10 mouse cellular contexts compared by ENCODE assay signal in the genomic region with DNA sequence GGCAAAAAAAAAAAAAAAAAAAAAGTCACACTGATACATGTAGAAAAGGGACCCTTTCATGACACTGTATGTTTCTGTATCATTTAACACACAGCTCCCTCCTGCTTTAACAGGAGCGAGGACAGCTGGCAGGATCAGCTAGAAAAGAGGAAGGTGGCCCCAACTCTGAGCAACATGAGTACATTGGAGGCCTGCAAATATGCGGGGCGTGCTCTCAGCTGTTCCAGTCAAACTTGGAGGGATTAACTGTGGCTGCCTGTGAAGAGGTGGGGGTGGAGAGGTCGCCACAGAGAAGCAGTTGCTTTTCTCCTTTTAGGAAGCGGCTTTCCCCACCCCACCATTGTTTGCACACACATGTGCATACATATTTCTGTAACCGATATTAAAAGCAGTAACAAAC.
A peak's percentile ranks its signal among the peaks of the same experiment; 100 is the strongest.
DNase-seq lines count a peak whose midpoint lies in the region; ATAC-seq and TF ChIP-seq lines count a peak whose summit lies in the region.
"Had no signal": no experiment of that assay in that cellular context is flagged by ENCODE, and none has a peak within 500 bp of the region (broad histone marks: within the 10 kb centered on the region; RNA-seq: fewer than 3 reads in every experiment).

No protein-coding gene starts in this region.

- no peak overlapping the region for H3K9ac ChIP-seq in kidney, postnatal 0 days (ENCODE audit: low read depth, low read length)
- no peak overlapping the region for H3K9ac ChIP-seq in embryonic facial prominence, embryonic 12.5 days
- no peak overlapping the region for H3K9ac ChIP-seq in limb, embryonic 13.5 days
- no peak overlapping the region for H3K9ac ChIP-seq in neural tube, embryonic 15.5 days (replicated peaks)

- ATAC-seq in kidney, postnatal 0 days (replicated peaks; ENCODE audit: low FRiP score, low read depth) = no peak
- ATAC-seq in embryonic facial prominence, embryonic 12.5 days (ENCODE audit: insufficient number of reproducible peaks, insufficient read depth, low FRiP score, low TSS enrichment) = peak; percentile 56; the same call in 1 of the 2 replicates
- peak; percentile 90 for ATAC-seq in limb, embryonic 13.5 days (ENCODE audit: low FRiP score, low read depth)
- no peak for ATAC-seq in neural tube, embryonic 15.5 days (ENCODE audit: low FRiP score)

- no peak overlapping the region for H3K4me3 ChIP-seq in kidney, postnatal 0 days (replicated peaks; ENCODE audit: low read depth, low read length)
- no peak overlapping the region for H3K4me3 ChIP-seq in embryonic facial prominence, embryonic 12.5 days
- H3K4me3 ChIP-seq in limb, embryonic 13.5 days = no peak overlapping the region
- no peak overlapping the region for H3K4me3 ChIP-seq in neural tube, embryonic 15.5 days (replicated peaks)

- peaks cover 19% of the 10 kb centered on the region for H3K4me1 ChIP-seq in kidney, postnatal 0 days (replicated peaks; ENCODE audit: insufficient read depth, low read length)
- H3K4me1 ChIP-seq in embryonic facial prominence, embryonic 12.5 days = peaks cover 22% of the 10 kb centered on the region
- H3K4me1 ChIP-seq in limb, embryonic 13.5 days = peaks cover 44% of the 10 kb centered on the region
- H3K4me1 ChIP-seq in neural tube, embryonic 15.5 days = peaks cover 13% of the 10 kb centered on the region

- no peak overlapping the region for H3K4me2 ChIP-seq in kidney, postnatal 0 days (ENCODE audit: low read length)
- no peak overlapping the region for H3K4me2 ChIP-seq in embryonic facial prominence, embryonic 12.5 days (replicated peaks)
- H3K4me2 ChIP-seq in limb, embryonic 13.5 days (replicated peaks) = no peak overlapping the region
- H3K4me2 ChIP-seq in neural tube, embryonic 15.5 days = no peak overlapping the region

- no peak for TF ChIP-seq CTCF in kidney, postnatal 0 days (IDR thresholded peaks at IDR 0.05; ENCODE audit: low read depth)

- H3K36me3 ChIP-seq in kidney, postnatal 0 days (ENCODE audit: insufficient read depth, low read length) = no peaks in the 10 kb centered on the region
- no peaks in the 10 kb centered on the region for H3K36me3 ChIP-seq in embryonic facial prominence, embryonic 12.5 days
- H3K36me3 ChIP-seq in limb, embryonic 13.5 days = no peaks in the 10 kb centered on the region
- H3K36me3 ChIP-seq in neural tube, embryonic 15.5 days = no peaks in the 10 kb centered on the region
- H3K36me3 ChIP-seq: G1E had no signal

- H3K9me3 ChIP-seq in kidney, postnatal 0 days (replicated peaks; ENCODE audit: low read length) = no peaks in the 10 kb centered on the region
- H3K9me3 ChIP-seq in embryonic facial prominence, embryonic 12.5 days = no peaks in the 10 kb centered on the region
- H3K9me3 ChIP-seq in limb, embryonic 13.5 days = no peaks in the 10 kb centered on the region
- no peaks in the 10 kb centered on the region for H3K9me3 ChIP-seq in neural tube, embryonic 15.5 days (replicated peaks)
- H3K9me3 ChIP-seq: G1E had no signal

- H3K27ac ChIP-seq in kidney, postnatal 0 days = no peak overlapping the region
- H3K27ac ChIP-seq in embryonic facial prominence, embryonic 12.5 days = peak overlapping the region; percentile 63
- no peak overlapping the region for H3K27ac ChIP-seq in limb, embryonic 13.5 days
- H3K27ac ChIP-seq in neural tube, embryonic 15.5 days (replicated peaks) = no peak overlapping the region

- no peaks in the 10 kb centered on the region for H3K27me3 ChIP-seq in kidney, postnatal 0 days (ENCODE audit: insufficient read depth, low read length)
- no peaks in the 10 kb centered on the region for H3K27me3 ChIP-seq in embryonic facial prominence, embryonic 12.5 days
- H3K27me3 ChIP-seq in limb, embryonic 13.5 days = no peaks in the 10 kb centered on the region
- no peaks in the 10 kb centered on the region for H3K27me3 ChIP-seq in neural tube, embryonic 15.5 days (replicated peaks)

- 38% methylated on average over 6 of the region's 6 CpGs for WGBS in kidney, postnatal 0 days
- WGBS in embryonic facial prominence, embryonic 12.5 days = 31% methylated on average over 6 of the region's 6 CpGs
- WGBS in limb, embryonic 13.5 days = 22% methylated on average over 6 of the region's 6 CpGs
- 58% methylated on average over 6 of the region's 6 CpGs for WGBS in neural tube, embryonic 15.5 days

- peak; percentile 58 for DNase-seq in kidney, postnatal 0 days (ENCODE audit: low spot score)
- DNase-seq in kidney, adult 18-20 months = no peak
- DNase-seq in brain, adult 2 months (ENCODE audit: low read depth, low spot score) = peak; percentile 49
- no peak for DNase-seq in urinary bladder, adult 2 months (ENCODE audit: low spot score)
- DNase-seq in frontal cortex, adult 2 months (ENCODE audit: extremely low spot score in 1 of 2, low spot score in 1 of 2) = no peak
- DNase-seq: lung, adult 2 months had no signal

Comparison
In these comparisons a context has a peak if more than half of its experiments do, and no peak if none do; other contexts are left out.
1. DNase-seq: peak in kidney, postnatal 0 days (single experiment) and brain, adult 2 months (single experiment); none in kidney, adult 18-20 months (single experiment), urinary bladder, adult 2 months (single experiment) and frontal cortex, adult 2 months (0 of 2).
2. ATAC-seq: peak in embryonic facial prominence, embryonic 12.5 days (single experiment) and limb, embryonic 13.5 days (single experiment); none in kidney, postnatal 0 days (single experiment) and neural tube, embryonic 15.5 days (single experiment).